Mouse (Mus musculus) forebrain, embryonic 11.5 days (tissue): ENCODE measurements at regions not wholly inside any gene's neighbourhood (a gene's known extent, or its start where the extent isn't known, plus 50 kb on each side); places are given as distances from the start of the nearest gene placed in this dataset.

Experiments
- ATAC-seq: fragments of 200-750 bp; cut with Nextera tagmentation; replicated peaks from 2 replicates; pipeline ENCODE4 v1.8.0; 2017; ENCODE audit warnings: moderate TSS enrichment; ENCODE audit not compliant: low FRiP score
- DNase-seq: peaks from one replicate; pipeline ENCODE4 v3.0.0-alpha.2; 2017; ENCODE audit warnings: low spot score
- H3K27ac ChIP-seq: fragments of 300-500 bp; sonication (generic); 2 replicates; pipeline ENCODE4 v1.5.1; 2014; ENCODE audit warnings: low read depth, low read length
- H3K27me3 ChIP-seq: fragments of 300-500 bp; sonication (generic); 2 replicates; pipeline ENCODE4 v1.6.1; 2014; ENCODE audit warnings: mild to moderate bottlenecking, low read length, mixed read lengths; ENCODE audit not compliant: control insufficient read depth, insufficient read depth
- H3K36me3 ChIP-seq: fragments of 300-500 bp; sonication (generic); 2 replicates; pipeline ENCODE4 v1.6.1; 2014; ENCODE audit warnings: mild to moderate bottlenecking, low read length, moderate library complexity, mixed read lengths; ENCODE audit not compliant: control insufficient read depth, insufficient read depth
- H3K4me1 ChIP-seq: fragments of 300-500 bp; sonication (generic); replicated peaks from 2 replicates; pipeline ENCODE4 v1.6.1; 2014; ENCODE audit warnings: low read length, mixed read lengths; ENCODE audit not compliant: control insufficient read depth, insufficient read depth
- H3K4me2 ChIP-seq: fragments of 300-500 bp; sonication (generic); 2 replicates; pipeline ENCODE4 v1.6.1; 2014; ENCODE audit warnings: low read depth, mild to moderate bottlenecking, low read length, moderate library complexity, mixed read lengths; ENCODE audit not compliant: severe bottlenecking
- H3K4me3 ChIP-seq: fragments of 300-500 bp; sonication (generic); 2 replicates; pipeline ENCODE4 v1.5.1; 2014; ENCODE audit warnings: low read depth, low read length
- H3K9ac ChIP-seq: fragments of 300-500 bp; sonication (generic); 2 replicates; pipeline ENCODE4 v1.6.1; 2014; ENCODE audit warnings: low read length
- H3K9me3 ChIP-seq: fragments of 300-500 bp; sonication (generic); 2 replicates; pipeline ENCODE4 v1.6.1; 2016; ENCODE audit warnings: low read length, mixed read lengths; ENCODE audit not compliant: control insufficient read depth
- WGBS: fragments of 180-500 bp; shearing (Covaris S2); extraction: QIAGEN DNeasy Blood & Tissue Kit; methylation state at CpG from one replicate; pipeline ENCODE4 v1.1.7; 2014; 5-methylcytosine and 5-hydroxymethylcytosine counted together

DNA sequence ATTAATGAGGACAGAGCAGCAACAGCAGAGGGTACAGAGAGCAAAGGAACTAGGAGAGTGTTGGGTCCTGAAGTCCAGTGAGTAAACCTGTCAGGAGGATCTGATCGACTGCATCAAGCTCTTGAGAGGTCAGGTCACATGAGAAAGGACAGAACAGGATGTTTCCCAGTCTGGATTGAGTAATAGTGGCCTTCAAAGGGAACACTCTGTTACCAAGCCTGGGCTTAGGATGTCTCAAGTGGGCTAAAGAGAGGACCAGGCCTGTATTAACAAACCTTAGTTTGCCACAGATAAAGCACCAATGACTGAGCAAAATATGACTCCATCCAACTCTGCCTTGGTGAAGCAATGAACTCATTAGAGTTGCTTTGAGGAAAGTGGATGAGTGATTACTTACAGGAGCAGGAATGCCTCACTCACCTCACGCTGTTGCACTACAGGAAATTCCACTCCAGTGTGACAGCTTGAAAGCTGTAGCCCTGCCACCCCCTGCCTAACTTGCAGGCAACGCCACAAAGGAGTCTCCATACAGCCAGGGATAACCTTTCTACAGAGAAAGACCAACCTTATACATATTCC lies 229.2 kb upstream of the Nmur2 start:
- H3K9me3 ChIP-seq, result no peaks in the 10 kb centered on the region
- WGBS, result 70% methylated on average over 3 of the region's 3 CpGs
- DNase-seq, result no peak
- no peak for ATAC-seq
- no peak overlapping the region for H3K4me2 ChIP-seq
- no peak overlapping the region for H3K4me3 ChIP-seq
- H3K27me3 ChIP-seq, result no peaks in the 10 kb centered on the region
- H3K4me1 ChIP-seq, result no peaks in the 10 kb centered on the region
- H3K27ac ChIP-seq, result no peak overlapping the region
- no peaks in the 10 kb centered on the region for H3K36me3 ChIP-seq
- H3K9ac ChIP-seq, result no peak overlapping the region

DNA sequence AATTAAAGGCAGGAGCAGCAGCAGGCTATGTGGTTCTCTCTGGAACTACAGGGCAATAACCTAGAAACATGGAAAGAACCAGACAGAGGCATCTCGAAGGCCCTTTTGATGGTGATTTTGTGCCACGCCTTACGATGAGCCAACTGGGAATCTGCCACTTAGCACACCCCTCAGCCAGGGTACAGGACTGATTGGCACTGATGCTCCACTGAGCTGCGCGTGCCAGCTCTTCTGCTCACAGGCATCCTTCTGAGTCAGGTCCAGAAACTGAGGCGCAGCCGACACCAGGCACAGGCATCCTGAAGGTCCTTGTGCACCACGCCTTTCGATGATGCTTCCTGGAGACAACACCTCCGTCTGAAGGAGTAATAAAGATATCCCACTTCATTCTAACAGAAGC lies 221.9 kb upstream of the Nmur2 start:
- DNase-seq (no peak), ATAC-seq (no peak)
- Histone ChIP-seq H3K9ac (no peak overlapping the region), H3K4me3 (no peak overlapping the region), H3K36me3 (no peaks in the 10 kb centered on the region), H3K27ac (no peak overlapping the region), H3K27me3 (no peaks in the 10 kb centered on the region), H3K4me1 (no peaks in the 10 kb centered on the region), H3K9me3 (no peaks in the 10 kb centered on the region), H3K4me2 (no peak overlapping the region)
- 92% methylated on average over 10 of the region's 10 CpGs for WGBS

DNA sequence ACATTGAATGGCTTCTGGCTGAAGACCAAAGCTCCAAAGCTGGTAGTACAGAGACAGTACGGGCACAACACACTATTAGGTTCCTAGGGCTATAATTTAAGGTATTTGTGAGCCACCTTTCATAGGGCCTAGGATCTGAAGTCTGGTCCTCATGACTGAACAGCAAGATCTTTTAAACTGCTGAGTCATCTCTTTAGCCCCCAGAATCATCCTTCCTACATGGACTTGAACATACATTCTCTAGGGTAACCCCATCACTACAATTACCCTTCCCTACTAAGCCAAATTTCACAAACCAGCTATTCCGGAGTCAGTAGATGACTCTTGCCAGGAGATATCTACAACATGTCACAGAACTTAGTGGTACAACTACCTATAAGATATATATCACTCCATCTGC lies 215.5 kb upstream of the Nmur2 start:
- no peak overlapping the region for H3K27ac ChIP-seq

GRCm38 (mm10) chr11:56254437-56254836 lies 213.6 kb upstream of the Nmur2 start:
- Histone ChIP-seq H3K9me3 (no peaks in the 10 kb centered on the region), H3K27ac (no peak overlapping the region), H3K4me1 (no peaks in the 10 kb centered on the region), H3K27me3 (no peaks in the 10 kb centered on the region), H3K4me3 (no peak overlapping the region), H3K4me2 (no peak overlapping the region), H3K36me3 (no peaks in the 10 kb centered on the region), H3K9ac (no peak overlapping the region)
- DNase-seq (no peak), ATAC-seq (no peak)
- WGBS, result 87% methylated on average over 3 of the region's 3 CpGs

More for the DNA sequence above, 215.5 kb upstream of the Nmur2 start:
- DNase-seq (no peak), ATAC-seq (no peak)
- Histone ChIP-seq H3K4me1 (no peaks in the 10 kb centered on the region), H3K36me3 (no peaks in the 10 kb centered on the region), H3K4me3 (no peak overlapping the region), H3K4me2 (no peak overlapping the region), H3K9ac (no peak overlapping the region), H3K27me3 (no peaks in the 10 kb centered on the region), H3K9me3 (no peaks in the 10 kb centered on the region)
- WGBS, result 84% methylated on average over 2 of the region's 2 CpGs

- H3K4me1 ChIP-seq, result peaks cover 10% of the 10 kb centered on the region
- H3K36me3 ChIP-seq, result no peaks in the 10 kb centered on the region
- H3K27me3 ChIP-seq, result no peaks in the 10 kb centered on the region
- DNase-seq, result no peak
- WGBS, result 26% methylated on average over 4 of the region's 4 CpGs
- H3K4me3 ChIP-seq, result no peak overlapping the region
- peak overlapping the region; percentile 47; the same call in 1 of the 2 replicates for H3K27ac ChIP-seq
- H3K4me2 ChIP-seq, result no peak overlapping the region
- H3K9ac ChIP-seq, result no peak overlapping the region
- no peak for ATAC-seq
- H3K9me3 ChIP-seq, result no peaks in the 10 kb centered on the region
Measured at GRCm38 (mm10) chr11:56247333-56247823, 206.6 kb upstream of the Nmur2 start.

- Histone ChIP-seq H3K9me3 (no peaks in the 10 kb centered on the region), H3K27ac (peak overlapping the region; percentile 31; the same call in 1 of the 2 replicates), H3K36me3 (no peaks in the 10 kb centered on the region), H3K4me2 (no peak overlapping the region), H3K4me3 (no peak overlapping the region), H3K27me3 (no peaks in the 10 kb centered on the region), H3K4me1 (peaks cover 10% of the 10 kb centered on the region), H3K9ac (peak overlapping the region; percentile 23; the same call in 1 of the 2 replicates)
- WGBS, result 39% methylated on average over 5 of the region's 5 CpGs
- peak; percentile 98 for ATAC-seq
- DNase-seq, result peak; percentile 76
Measured at GRCm38 (mm10) chr11:56246549-56247332, 205.9 kb upstream of the Nmur2 start.

GRCm38 (mm10) chr11:56244951-56245350 lies 204.1 kb upstream of the Nmur2 start:
- Histone ChIP-seq H3K27ac (no peak overlapping the region), H3K36me3 (no peaks in the 10 kb centered on the region), H3K27me3 (no peaks in the 10 kb centered on the region), H3K4me2 (no peak overlapping the region), H3K9me3 (no peaks in the 10 kb centered on the region), H3K4me1 (peaks cover 10% of the 10 kb centered on the region), H3K4me3 (no peak overlapping the region), H3K9ac (no peak overlapping the region)
- DNase-seq, result no peak
- 89% methylated on average over 2 of the region's 2 CpGs for WGBS
- ATAC-seq, result no peak

DNA sequence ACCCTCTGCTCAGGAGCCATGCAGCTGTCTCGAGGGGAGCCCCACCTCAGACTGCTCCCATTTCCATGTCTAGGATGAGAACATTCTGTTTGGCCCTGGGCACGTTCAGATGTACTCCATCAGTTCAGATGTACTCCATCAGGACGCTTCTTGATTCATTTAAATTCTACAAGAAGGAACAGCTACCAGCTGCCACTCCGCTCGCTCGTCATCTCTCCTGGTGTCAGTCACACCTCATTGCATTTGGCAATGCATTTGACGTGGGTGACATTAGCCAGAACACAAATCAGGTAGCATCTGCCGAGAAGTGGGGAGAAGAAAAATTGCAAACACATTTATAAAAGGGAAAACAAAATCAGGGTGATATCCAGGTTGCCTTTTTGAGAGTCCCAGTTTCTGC lies 202.6 kb upstream of the Nmur2 start:
- 85% methylated on average over 8 of the region's 8 CpGs for WGBS

More for the DNA sequence above, 202.6 kb upstream of the Nmur2 start:
- Histone ChIP-seq H3K36me3 (no peaks in the 10 kb centered on the region), H3K27ac (no peak overlapping the region), H3K4me1 (peaks cover 10% of the 10 kb centered on the region), H3K4me3 (no peak overlapping the region), H3K9ac (no peak overlapping the region), H3K9me3 (no peaks in the 10 kb centered on the region), H3K4me2 (no peak overlapping the region), H3K27me3 (no peaks in the 10 kb centered on the region)
- ATAC-seq (no peak), DNase-seq (no peak)
